Mouse (Mus musculus) bone marrow, adult 2 months (tissue): ENCODE data around the gene Slc25a44. TPM values are rescaled to one million over a fixed set of nuclear protein-coding genes. Genes with fewer than 3 reads are reported as not detected.

Source experiments
- H3K27ac ChIP-seq: fragments of 200-500 bp; 2 replicates; pipeline ENCODE4 v1.5.1; 2012; ENCODE audit warnings: low read depth, mild to moderate bottlenecking, control low read depth, inconsistent platforms, low read length; ENCODE audit not compliant: control insufficient read depth, poor library complexity, insufficient read depth
- H3K4me1 ChIP-seq: fragments of 200-500 bp; 2 replicates; pipeline ENCODE4 v1.6.1; 2011; ENCODE audit warnings: low read length; ENCODE audit not compliant: control insufficient read depth, insufficient read depth
- H3K4me3 ChIP-seq: fragments of 200-500 bp; replicated peaks from 2 replicates; pipeline ENCODE3; 2011; ENCODE audit warnings: mild to moderate bottlenecking, low read depth, low read length, control low read depth; ENCODE audit not compliant: control insufficient read depth
- CTCF ChIP-seq: fragments of 200-500 bp; IDR thresholded peaks from 2 replicates; pipeline ENCODE4 v1.5.1; 2011; ENCODE audit warnings: low read length, control low read depth; ENCODE audit not compliant: control insufficient read depth, insufficient read depth
- POLR2A ChIP-seq: fragments of 200-500 bp; IDR thresholded peaks from 2 replicates; pipeline ENCODE4 v1.6.1; 2011; ENCODE audit warnings: low read depth, mild to moderate bottlenecking, control low read depth, low read length, borderline replicate concordance; ENCODE audit not compliant: control insufficient read depth
- WGBS: fragments of 180-500 bp; shearing (Covaris S2); methylation state at CpG from one replicate; pipeline ENCODE4 v1.1.7; 2018; 5-methylcytosine and 5-hydroxymethylcytosine counted together
- polyA plus RNA-seq: library from polyadenylated mRNA; stranded (reverse); fragments of >200 nt; gene quantifications from 2 replicates; pipeline ENCODE4 v1.2.4, GENCODE M21; 2011; ENCODE audit warnings: low replicate concordance; ENCODE audit not compliant: missing spikeins, insufficient read depth, insufficient read length

Gene Slc25a44
- polyA plus RNA-seq, 1 experiment, result 17.4 TPM

DNA sequence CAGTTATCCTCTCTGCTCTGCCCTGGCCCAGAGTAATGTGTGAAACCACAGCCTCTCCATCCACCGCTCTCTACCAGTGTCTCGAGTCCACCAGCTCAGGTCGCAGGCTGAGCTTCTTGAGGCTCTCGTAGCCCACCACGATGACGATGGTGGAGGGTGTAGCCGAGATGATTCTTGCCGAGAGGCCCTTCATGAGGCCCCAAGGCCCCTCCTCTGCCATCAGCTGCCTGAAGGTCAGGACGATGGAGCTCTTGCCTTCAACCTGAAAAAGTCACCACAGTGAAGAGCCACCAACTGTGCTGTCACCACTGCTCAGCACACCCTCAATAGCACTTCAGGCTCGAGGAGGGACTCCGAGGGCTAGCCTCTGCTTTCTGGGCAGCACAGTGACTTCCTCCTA lies 12.3 kb downstream of the Slc25a44 start:
- TF ChIP-seq CTCF (no peak), POLR2A (no peak)
- H3K27ac ChIP-seq, result peak overlapping the region; percentile 31; the same call in 1 of the 2 replicates
- H3K4me1 ChIP-seq, result peaks cover 2% of the 10 kb centered on the region; the same call in 1 of the 2 replicates
- no peak overlapping the region for H3K4me3 ChIP-seq
- WGBS, result 84% methylated on average over 11 of the region's 11 CpGs

DNA sequence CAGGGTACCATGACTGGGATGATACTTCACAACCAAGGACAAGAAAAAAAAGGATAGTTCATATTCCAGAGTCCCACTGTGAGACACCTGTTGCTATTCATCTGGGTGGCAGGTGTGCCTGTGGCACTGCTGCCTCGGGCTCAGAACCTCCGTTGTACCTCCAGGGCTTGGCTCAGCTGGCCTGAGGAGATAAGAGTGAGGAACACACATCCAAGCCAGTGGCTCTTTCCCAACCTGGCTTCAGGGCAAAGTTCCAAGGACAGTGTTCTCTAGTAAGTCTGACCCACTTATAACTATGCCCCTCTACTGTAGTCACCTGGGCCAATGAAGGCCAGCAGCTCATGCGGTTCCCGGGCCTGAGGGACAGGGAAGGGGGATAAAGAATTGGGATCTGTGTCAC lies 13.3 kb downstream of the Slc25a44 start:
- H3K4me3 ChIP-seq, result no peak overlapping the region
- peaks cover 2% of the 10 kb centered on the region; the same call in 1 of the 2 replicates for H3K4me1 ChIP-seq
- H3K27ac ChIP-seq, result peak overlapping the region; percentile 69

DNA sequence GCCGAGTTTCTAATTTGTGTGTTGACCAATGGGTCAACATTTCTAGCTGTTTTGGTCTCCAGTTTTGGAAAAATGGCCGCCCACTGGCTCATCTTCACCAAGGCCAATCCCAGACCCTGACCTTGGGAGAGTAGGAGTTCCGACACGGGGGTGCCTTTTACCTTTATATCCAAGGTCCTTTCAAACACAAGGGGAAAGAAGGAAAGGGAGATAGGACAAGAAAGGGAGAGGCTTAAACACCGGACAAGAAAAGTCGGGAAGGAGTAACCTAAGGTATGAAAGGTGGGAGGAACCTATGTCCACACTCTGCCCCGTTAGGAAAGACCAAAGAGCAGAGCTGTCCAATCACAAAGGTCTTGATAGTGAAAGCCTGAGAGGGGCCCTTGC lies 14.3 kb downstream of the Slc25a44 start:
- 37% methylated on average over 7 of the region's 7 CpGs for WGBS

More for the DNA sequence above, 13.3 kb downstream of the Slc25a44 start:
- 82% methylated on average over 4 of the region's 4 CpGs for WGBS
- TF ChIP-seq CTCF (no peak), POLR2A (peak; percentile 18; the same call in 1 of the 2 replicates)

DNA sequence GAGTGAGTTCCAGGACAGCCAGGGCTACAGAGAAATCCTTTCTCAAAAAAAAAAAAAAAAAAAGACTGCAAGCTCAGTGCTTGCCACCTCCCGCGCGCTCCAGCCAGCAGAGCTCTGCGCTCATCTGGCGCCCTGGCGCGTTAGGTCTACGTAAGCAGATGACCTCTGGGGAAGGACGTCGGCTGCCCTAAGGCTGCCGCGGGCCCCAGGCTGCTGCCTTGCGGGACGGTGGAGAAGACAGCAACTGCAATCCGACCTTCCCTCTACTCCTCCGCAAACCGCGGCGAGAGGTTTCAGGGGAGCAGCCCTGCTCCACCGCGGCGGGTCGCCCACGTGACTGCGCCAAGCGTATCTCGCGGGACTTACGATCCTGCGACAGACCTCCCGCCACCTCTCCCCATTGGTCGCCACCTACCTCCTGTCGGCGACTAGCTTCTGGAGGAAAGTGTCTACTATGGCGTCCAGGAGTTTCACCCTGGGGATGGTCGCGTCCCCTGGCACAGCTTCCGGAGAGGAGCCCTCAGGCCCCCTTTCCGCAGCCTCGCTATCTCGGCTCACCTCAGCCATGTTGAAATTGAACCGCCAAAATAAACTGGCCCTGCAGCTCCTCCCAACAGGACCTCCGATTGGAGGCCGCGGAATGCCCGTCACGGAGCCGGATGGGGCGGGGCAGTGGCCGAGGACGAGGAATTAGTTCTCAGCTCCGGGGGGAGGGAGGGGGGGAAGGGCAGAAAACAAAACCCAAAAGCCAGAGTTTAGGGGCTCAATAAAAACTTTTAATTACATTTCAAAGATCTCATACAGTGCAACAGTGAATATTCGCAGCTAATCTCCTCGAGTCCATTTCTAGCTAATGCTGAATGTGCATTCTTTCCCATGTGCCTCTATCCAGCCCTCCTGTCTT lies 14.9 kb downstream of the Slc25a44 start, which contains the start of gene Pmf1:
Pmf1 (minus strand) TSS at position 591 of the 904 bp plus-strand sequence.
- WGBS, result under 1% methylated on average over 54 of the region's 54 CpGs
- H3K4me3 ChIP-seq, result peak within 1 kb of the TSS; percentile 90
- peaks cover 2% of the 10 kb centered on the region; the same call in 1 of the 2 replicates for H3K4me1 ChIP-seq
- peak within 1 kb of the TSS; percentile 89 for H3K27ac ChIP-seq
- TF ChIP-seq CTCF (no peak), POLR2A (peak; percentile 97)

More for the DNA sequence above, 14.3 kb downstream of the Slc25a44 start:
- Histone ChIP-seq H3K4me1 (peaks cover 2% of the 10 kb centered on the region; the same call in 1 of the 2 replicates), H3K27ac (peak overlapping the region; percentile 69; the same call in 1 of the 2 replicates), H3K4me3 (no peak overlapping the region)
- TF ChIP-seq CTCF (no peak), POLR2A (no peak)

DNA sequence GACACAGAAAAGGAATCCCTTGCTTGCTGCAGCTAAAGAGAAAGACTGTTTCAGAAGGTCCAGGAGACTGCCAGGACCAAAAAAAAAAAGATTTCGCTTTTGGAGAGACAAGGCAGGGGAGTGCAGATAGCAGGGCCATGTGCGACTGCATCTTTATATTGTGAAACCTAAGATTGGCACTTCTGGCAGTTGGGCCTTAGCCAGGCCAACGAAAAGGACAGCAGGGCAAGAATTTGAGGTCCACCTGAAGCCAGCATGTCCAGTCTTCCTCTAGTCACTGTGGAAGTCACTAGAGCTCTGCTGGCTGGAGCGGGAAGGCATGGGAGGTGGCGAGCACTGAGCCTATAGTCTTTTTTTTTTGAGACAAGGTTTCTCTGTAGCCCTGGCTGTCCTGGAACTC lies 16.0 kb downstream of the Slc25a44 start:
- TF ChIP-seq CTCF (no peak), POLR2A (no peak)
- H3K27ac ChIP-seq, result no peak overlapping the region
- H3K4me3 ChIP-seq, result peak overlapping the region; percentile 90
- WGBS, result 28% methylated on average over 5 of the region's 5 CpGs
- H3K4me1 ChIP-seq, result peaks cover 2% of the 10 kb centered on the region; the same call in 1 of the 2 replicates

DNA sequence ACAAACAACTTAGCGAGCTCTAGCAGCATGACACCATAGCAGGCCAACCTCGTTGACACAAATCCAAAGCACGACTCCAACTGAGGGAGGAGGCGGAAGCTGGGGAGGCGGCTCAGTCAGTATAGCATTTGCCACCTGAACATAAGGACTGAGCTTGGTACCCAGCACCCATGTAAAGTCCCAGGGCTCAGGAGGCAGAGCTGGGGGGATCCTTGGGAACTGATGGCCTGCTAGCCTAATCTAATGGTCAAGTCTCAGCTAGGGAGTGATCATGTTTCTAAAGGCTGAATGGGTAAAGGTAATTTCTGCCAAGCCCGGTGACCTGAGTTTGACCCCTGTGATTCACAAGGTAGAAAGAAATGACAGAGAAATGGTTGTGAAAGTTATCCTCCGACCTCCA lies 17.4 kb downstream of the Slc25a44 start:
- TF ChIP-seq CTCF (no peak), POLR2A (no peak)
- Histone ChIP-seq H3K4me1 (peaks cover 2% of the 10 kb centered on the region; the same call in 1 of the 2 replicates), H3K4me3 (no peak overlapping the region), H3K27ac (no peak overlapping the region)
- 70% methylated on average over 7 of the region's 7 CpGs for WGBS

DNA sequence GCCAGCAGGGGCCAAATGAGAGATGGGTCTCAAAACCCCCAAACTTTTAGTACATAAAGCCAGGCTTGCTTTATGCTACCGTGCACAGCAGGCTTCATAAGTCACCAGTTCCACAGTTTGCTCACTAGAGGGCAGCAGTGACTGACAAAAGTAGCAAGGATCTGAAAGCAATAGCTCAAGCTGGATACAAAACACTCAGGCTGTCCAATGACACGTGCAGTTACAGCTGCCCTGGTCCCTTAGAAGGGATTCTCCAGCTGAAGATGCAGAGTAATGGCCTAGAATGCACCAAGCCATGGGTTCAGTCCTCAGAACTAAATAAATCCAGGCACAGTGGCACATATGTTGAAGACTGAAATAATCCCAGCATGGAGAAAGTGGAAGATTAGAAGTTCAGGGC lies 17.8 kb downstream of the Slc25a44 start:
- peaks cover 2% of the 10 kb centered on the region; the same call in 1 of the 2 replicates for H3K4me1 ChIP-seq
- H3K4me3 ChIP-seq, result no peak overlapping the region
- peak; percentile 72 for TF ChIP-seq CTCF
- no peak for TF ChIP-seq POLR2A
- H3K27ac ChIP-seq, result no peak overlapping the region
- WGBS, result 2% methylated on average over 2 of the region's 2 CpGs

DNA sequence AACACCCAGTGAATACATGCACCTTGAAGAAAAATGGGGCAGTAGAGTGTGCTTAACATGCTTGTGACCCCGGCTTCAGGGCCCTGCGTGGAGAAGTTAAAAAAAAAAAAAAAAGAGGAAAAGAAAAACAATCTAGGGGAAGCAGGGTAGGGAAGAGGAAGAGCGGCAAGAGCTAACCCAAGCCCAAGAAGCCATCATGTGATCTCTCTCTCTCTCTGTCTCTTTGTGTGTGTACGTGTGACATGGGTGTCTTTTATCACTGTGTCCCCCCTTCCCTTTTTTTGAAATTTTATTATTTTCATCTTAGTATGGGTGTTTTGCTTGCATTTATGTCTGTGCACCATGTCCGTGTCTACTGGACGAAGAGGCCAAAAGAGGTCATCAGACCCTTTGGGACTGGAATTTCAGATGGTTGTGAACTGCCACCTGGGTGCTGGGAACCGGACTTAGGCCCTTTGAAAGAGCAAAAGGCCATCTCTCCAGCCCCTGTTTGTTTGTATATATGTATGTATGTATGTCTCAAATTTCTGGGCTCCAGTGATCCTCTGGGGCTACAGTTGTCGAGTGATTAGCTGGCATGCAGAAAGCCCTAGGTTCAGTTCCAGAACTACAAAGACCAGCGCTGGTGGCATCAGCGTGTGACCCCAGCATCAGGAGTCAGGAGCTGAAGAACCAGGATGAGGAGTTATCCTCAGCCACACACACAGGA lies 21.3 kb downstream of the Slc25a44 start:
- Histone ChIP-seq H3K4me3 (no peak overlapping the region), H3K27ac (no peak overlapping the region), H3K4me1 (no peaks in the 10 kb centered on the region; the same call in 1 of the 2 replicates)
- WGBS, result 76% methylated on average over 10 of the region's 10 CpGs
- no peak for TF ChIP-seq CTCF
- TF ChIP-seq POLR2A, result no peak
